ENCODE assay signal across 8 mouse cellular contexts in genomic region chrX:12157331-12157930, GRCm38 (mm10). TPM values are rescaled to one million over a fixed set of nuclear protein-coding genes. Genes with fewer than 3 reads are reported as not detected.
DNase-seq lines count a peak whose midpoint lies in the region; ATAC-seq and TF ChIP-seq lines count a peak whose summit lies in the region.

No protein-coding gene starts in this region.

- no peaks in the 10 kb centered on the region for H3K79me2 ChIP-seq in C2C12 (ENCODE audit: control insufficient read depth, insufficient read depth)

- peak; percentile 70 for DNase-seq in Muller cell, postnatal 12 days (ENCODE audit: inconsistent ontology term)
- DNase-seq in heart, postnatal 36 days: peak; percentile 58 to 67
- peak; percentile 54 for DNase-seq in midbrain, embryonic 14.5 days
- DNase-seq in layer of hippocampus, adult 9-10 months (ENCODE audit: low spot score): no peak
- no peak for DNase-seq in cerebellum, adult 18-20 months

- H3K4me2 ChIP-seq in forebrain, embryonic 13.5 days: peak overlapping the region; percentile 65
- peak overlapping the region; percentile 61 for H3K4me2 ChIP-seq in limb, embryonic 12.5 days
- peak overlapping the region; percentile 68 for H3K4me2 ChIP-seq in midbrain, embryonic 14.5 days (ENCODE audit: low read length)

- WGBS in forebrain, embryonic 13.5 days: 7% methylated on average over 25 of the region's 25 CpGs
- 10% methylated on average over 25 of the region's 25 CpGs for WGBS in limb, embryonic 12.5 days
- WGBS in midbrain, embryonic 14.5 days: 12% methylated on average over 25 of the region's 25 CpGs

- no peaks in the 10 kb centered on the region for H3K36me3 ChIP-seq in C2C12 (ENCODE audit: control insufficient read depth, insufficient read depth)
- no peaks in the 10 kb centered on the region for H3K36me3 ChIP-seq in forebrain, embryonic 13.5 days (ENCODE audit: poor library complexity, severe bottlenecking)
- no peaks in the 10 kb centered on the region for H3K36me3 ChIP-seq in limb, embryonic 12.5 days
- no peaks in the 10 kb centered on the region for H3K36me3 ChIP-seq in midbrain, embryonic 14.5 days (ENCODE audit: control insufficient read depth, insufficient read depth, low read length)

- no peak for TF ChIP-seq CTCF in C2C12 (IDR thresholded peaks at IDR 0.05; ENCODE audit: control insufficient read depth, insufficient read depth, insufficient read length)

- H3K27me3 ChIP-seq in C2C12 (ENCODE audit: control insufficient read depth, insufficient read depth, insufficient read length): no peaks in the 10 kb centered on the region
- H3K27me3 ChIP-seq in forebrain, embryonic 13.5 days: peaks cover 82% of the 10 kb centered on the region
- H3K27me3 ChIP-seq in limb, embryonic 12.5 days: peaks cover 87% of the 10 kb centered on the region
- H3K27me3 ChIP-seq in midbrain, embryonic 14.5 days (ENCODE audit: control insufficient read depth, insufficient read depth, low read length): peaks cover 11% of the 10 kb centered on the region

- ATAC-seq in forebrain, embryonic 13.5 days: no peak
- peak; percentile 16; the same call in 1 of the 2 replicates for ATAC-seq in limb, embryonic 12.5 days (ENCODE audit: insufficient number of reproducible peaks, insufficient read depth, low FRiP score, low TSS enrichment, low read depth)
- no peak for ATAC-seq in midbrain, embryonic 14.5 days (ENCODE audit: low FRiP score, low TSS enrichment)

- peaks cover 41% of the 10 kb centered on the region for H3K4me1 ChIP-seq in forebrain, embryonic 13.5 days
- H3K4me1 ChIP-seq in limb, embryonic 12.5 days (replicated peaks): peaks cover 48% of the 10 kb centered on the region
- H3K4me1 ChIP-seq in midbrain, embryonic 14.5 days (ENCODE audit: control insufficient read depth, insufficient read depth, low read length): 0 out of 2 replicates have a peak, but pooled peaks cover 2% of the 10 kb centered on the region

- no peaks in the 10 kb centered on the region for H3K79me3 ChIP-seq in C2C12 (ENCODE audit: low read depth)

- H3K9me3 ChIP-seq in forebrain, embryonic 13.5 days (replicated peaks): no peaks in the 10 kb centered on the region
- no peaks in the 10 kb centered on the region for H3K9me3 ChIP-seq in limb, embryonic 12.5 days
- H3K9me3 ChIP-seq in midbrain, embryonic 14.5 days (ENCODE audit: control insufficient read depth, low read length): no peaks in the 10 kb centered on the region

- H3K4me3 ChIP-seq in C2C12 (ENCODE audit: insufficient read depth, poor library complexity, severe bottlenecking): no peak overlapping the region
- H3K4me3 ChIP-seq in forebrain, embryonic 13.5 days: no peak overlapping the region
- H3K4me3 ChIP-seq in limb, embryonic 12.5 days (replicated peaks): 0 out of 2 replicates have a peak overlapping the region, but pooled peaks have one; percentile 46
- no peak overlapping the region for H3K4me3 ChIP-seq in midbrain, embryonic 14.5 days (replicated peaks; ENCODE audit: low read depth, low read length)

- H3ac ChIP-seq in C2C12 (ENCODE audit: control insufficient read depth, insufficient read length, low read depth): peak overlapping the region; percentile 37

- intact Hi-C loops in heart, postnatal 36 days (cut with DNase I): loop anchor here (2.0 to 10.0 kb wide), 4 partner anchors 67 to 525 kb away; no protein-coding TSS in a partner anchor

- H3K9ac ChIP-seq in forebrain, embryonic 13.5 days: no peak overlapping the region
- H3K9ac ChIP-seq in limb, embryonic 12.5 days (replicated peaks): no peak overlapping the region
- no peak overlapping the region for H3K9ac ChIP-seq in midbrain, embryonic 14.5 days (replicated peaks; ENCODE audit: low read length)

- no peak overlapping the region for H3K27ac ChIP-seq in forebrain, embryonic 13.5 days
- H3K27ac ChIP-seq in limb, embryonic 12.5 days: peak overlapping the region; percentile 81; the same call in 1 of the 2 replicates
- no peak overlapping the region for H3K27ac ChIP-seq in midbrain, embryonic 14.5 days (replicated peaks; ENCODE audit: low read depth, low read length)

TF ChIP-seq in C2C12, 6 proteins besides CTCF, POLR2A, EP300 and RAD21:
- TF ChIP-seq FOSL1 (IDR thresholded peaks at IDR 0.05; ENCODE audit: insufficient read depth, low read length, poor library complexity, severe bottlenecking) (no peak), MYOG (IDR thresholded peaks at IDR 0.05; ENCODE audit: control insufficient read depth, extremely low read depth, insufficient read length) (no peak), USF1 (IDR thresholded peaks at IDR 0.05; ENCODE audit: low read depth) (no peak), MAX (IDR thresholded peaks at IDR 0.05) (no peak)

RNA-seq across cellular contexts. Expression of gene Bcor, which starts 2.7 kb away (rescaled TPM):
- 15.2 TPM for polyA plus RNA-seq in C2C12 (2012; fragmentation: generic; extraction: Trizol)
- 16.2 and 18.8 TPM in 2 replicates for polyA plus RNA-seq in forebrain, embryonic 13.5 days (2015; fragmentation: Nextera tagmentation; extraction: Ambion mirVana)
- total RNA-seq in heart, postnatal 36 days (2021): 10 to 100 TPM; 20.0 to 25.9 TPM
- 25.6 and 30.5 TPM in 2 replicates for polyA plus RNA-seq in limb, embryonic 12.5 days (2016; fragmentation: Nextera tagmentation; extraction: Ambion mirVana)
- polyA plus RNA-seq in midbrain, embryonic 14.5 days (2014; fragmentation: Nextera tagmentation; extraction: Ambion mirVana): 20.8 and 26.6 TPM in 2 replicates

Comparison
In these comparisons a context has a peak if more than half of its experiments do, and no peak if none do; other contexts are left out.
1. DNase-seq: peak in Muller cell, postnatal 12 days (single experiment), heart, postnatal 36 days (2 of 2) and midbrain, embryonic 14.5 days (single experiment); none in layer of hippocampus, adult 9-10 months (single experiment) and cerebellum, adult 18-20 months (0 of 2).
2. Peak in every context shown above with its lines, with median percentiles within 50 percentile points of each other: H3K4me2 ChIP-seq.